Mouse (Mus musculus) heart, adult 9 months (tissue): ENCODE results near the gene Klhl41.
"Not testable (repeated sequence)": the region's sequence is repeated elsewhere in the genome, so short reads cannot be mapped to it uniquely, and the experiment has no call there.

Experiments used
- DNase-seq, 2 experiments: peaks; one replicate each; pipeline ENCODE4 v3.0.0; 2022; ENCODE audit warnings: low spot score in 2 of 2

The Klhl41 gene

GRCm38 (mm10) chr2:69669853-69670252, at the start of gene Klhl41:
TSS of gene Klhl41 (plus strand) at chr2:69670120.
- no peak for DNase-seq

DNA sequence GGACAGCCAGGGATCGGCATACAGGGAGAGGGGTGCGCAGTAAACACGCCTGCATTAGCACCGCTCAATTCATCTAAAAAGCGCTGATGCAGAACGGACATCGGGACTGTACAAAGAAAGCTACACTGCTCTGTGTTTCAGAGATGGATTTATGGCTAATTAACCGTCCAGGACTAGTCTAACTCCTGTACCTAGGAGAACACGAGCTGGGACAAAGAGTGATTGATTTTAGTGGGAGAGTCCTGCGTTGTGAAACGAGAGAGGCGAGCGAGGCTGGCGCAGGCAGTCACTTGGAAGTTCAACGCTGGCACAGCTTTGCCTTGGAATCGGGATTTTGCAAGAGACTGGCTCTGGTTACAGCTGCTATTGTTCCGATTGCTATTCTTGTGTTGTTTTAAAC, 40.7 kb upstream of the Klhl41 start:
- no peak for DNase-seq

GRCm38 (mm10) chr2:69629914-69630313, 40.0 kb upstream of the Klhl41 start:
- no peak for DNase-seq

GRCm38 (mm10) chr2:69630792-69631191, 39.1 kb upstream of the Klhl41 start:
- no peak for DNase-seq

GRCm38 (mm10) chr2:69631449-69631848, 38.5 kb upstream of the Klhl41 start:
- DNase-seq = no peak

DNA sequence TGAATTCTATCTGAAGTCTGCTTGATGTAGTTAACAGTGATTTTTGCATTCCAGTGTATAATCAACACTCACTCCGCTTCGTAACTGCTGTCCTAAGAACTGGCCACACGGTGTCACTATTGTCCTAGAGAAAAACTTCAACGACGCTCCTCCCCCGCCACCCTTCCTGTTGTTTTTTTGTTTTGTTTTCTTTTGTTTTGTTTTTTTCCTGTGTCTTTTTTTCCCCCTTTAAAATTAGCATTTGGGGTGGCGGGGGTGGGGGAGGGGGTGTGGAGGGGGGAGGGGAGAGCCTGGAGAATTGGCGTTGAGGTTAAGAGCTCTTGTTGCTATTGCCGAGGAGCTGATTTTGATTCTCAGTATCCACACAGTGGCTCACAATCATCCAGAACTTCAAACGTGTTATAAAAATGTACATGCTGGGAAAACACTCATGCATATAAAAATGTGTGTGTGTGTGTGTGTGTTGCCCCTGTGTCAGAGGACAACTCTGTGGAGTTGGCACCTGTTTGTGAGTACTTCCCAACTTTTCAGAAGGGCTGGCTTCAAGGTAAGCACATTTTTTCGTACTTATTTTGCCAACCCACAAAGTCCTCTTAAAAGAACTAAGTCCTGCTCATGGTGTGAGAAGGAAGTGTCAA, 34.7 kb upstream of the Klhl41 start:
- peak; percentile 18 to 26 for DNase-seq

DNA sequence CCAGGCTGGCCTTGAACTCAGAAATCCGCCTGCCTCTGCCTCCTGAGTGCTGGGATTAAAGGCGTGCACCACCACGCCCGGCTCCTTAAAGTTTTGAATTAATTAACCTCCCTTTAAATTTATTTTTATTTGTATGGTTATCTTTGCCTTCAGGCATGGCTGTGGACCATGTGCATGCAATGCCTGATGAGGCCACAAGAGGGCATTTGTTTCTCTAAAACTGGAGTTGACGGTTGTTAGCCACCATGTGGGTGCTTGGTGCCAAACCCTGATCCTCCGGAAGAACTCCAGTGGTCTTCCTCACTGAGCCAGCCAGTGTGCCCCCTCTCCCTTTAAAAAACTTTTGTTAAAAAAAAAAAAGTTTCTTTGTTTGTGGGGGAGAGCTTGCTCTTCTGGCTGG, 34.1 kb upstream of the Klhl41 start:
- DNase-seq = peak in 1 of 2 experiments; percentile 30

- not testable (repeated sequence) for DNase-seq
Observed at GRCm38 (mm10) chr2:69637989-69638388, 31.9 kb upstream of the Klhl41 start.

DNA sequence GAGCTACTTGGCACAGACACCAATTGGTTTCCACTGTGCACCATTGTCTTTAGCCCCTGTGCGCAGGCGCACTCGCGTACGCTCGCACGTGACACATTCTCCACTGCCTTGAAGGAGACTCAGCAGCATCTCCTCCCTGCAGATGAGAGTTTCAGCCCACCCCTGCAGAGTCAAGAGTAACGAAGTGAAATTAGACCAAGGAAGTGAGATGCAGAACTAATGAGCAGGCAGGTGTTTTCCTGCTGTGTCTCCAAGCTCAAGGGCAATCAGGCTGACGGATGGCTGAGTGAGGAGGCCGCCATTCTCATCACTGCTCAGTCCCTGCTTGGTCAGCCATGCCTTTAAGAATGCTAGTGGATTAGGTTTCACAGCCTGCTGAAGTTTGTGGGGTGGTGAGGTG, 29.8 kb upstream of the Klhl41 start:
- DNase-seq = no peak

DNA sequence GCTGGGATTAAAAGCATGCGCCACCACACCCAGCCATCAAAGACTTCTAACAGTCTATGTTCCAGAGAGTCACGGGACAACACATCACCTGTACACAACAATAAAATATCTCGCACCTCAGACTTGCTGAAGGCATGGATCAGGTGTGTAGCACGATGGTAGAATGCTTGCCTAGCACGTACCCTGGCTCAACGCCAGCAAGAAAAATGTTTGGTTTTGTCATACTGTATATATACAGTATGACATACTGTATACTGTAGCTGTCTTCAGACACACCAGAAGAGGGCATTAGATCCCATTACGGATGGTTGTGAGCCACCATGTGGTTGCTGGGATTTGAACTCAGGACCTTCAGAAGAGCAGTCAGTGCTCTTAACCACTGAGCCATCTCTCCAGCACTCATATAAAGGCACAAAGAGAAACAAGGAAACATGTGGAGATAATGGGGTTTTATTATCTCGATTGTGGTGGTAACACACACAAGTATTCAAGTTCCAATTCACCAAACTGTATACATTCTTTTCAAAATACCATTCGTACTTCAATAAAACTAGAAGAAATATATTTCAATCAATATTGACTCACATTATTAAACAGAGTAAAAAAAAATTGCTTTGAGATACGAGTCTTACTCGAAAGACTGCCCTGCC, 24.8 kb upstream of the Klhl41 start:
- no peak for DNase-seq

DNA sequence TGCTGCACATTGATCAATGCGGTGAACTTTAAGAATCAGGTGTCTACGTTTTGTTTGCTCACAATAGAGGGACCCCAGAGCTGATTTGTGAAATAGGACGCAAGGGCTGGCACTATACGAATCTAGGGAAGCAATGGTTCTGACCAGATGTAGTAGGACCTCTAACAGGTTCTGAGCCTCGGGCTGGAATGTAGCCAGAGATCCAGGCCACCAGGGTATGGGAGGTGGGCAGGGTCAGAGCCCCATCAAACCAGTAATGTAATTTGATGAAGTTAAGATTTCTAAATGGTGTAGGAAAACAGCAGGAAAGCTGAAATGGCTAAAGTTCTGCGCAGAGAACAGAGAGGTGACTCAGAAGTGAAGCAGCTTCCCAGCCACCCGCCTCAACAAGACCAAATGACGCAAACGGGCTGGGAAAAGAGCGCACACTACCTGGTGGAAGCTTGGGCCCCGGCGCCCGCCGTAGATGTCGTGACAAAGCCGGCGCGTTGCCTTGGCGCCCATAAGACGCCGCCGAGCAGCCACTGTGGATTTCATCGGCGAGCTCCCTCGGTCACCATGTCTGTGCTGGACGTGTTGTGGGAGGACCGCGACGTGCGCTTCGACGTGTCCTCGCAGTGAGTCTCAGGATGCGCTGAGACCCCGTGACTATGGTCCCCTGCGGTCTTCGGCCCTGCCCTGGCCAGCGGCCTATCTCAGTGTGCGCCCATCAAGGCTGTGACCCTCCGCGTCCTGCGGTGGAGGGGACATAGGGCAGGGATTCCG, 23.0 kb upstream of the Klhl41 start, which contains the start of gene Bbs5:
Gene Bbs5 (plus strand): TSS at position 446 of the 765 bp plus-strand sequence.
- DNase-seq = peak; percentile 85 to 88

GRCm38 (mm10) chr2:69649716-69650115, 20.2 kb upstream of the Klhl41 start:
- no peak for DNase-seq

DNA sequence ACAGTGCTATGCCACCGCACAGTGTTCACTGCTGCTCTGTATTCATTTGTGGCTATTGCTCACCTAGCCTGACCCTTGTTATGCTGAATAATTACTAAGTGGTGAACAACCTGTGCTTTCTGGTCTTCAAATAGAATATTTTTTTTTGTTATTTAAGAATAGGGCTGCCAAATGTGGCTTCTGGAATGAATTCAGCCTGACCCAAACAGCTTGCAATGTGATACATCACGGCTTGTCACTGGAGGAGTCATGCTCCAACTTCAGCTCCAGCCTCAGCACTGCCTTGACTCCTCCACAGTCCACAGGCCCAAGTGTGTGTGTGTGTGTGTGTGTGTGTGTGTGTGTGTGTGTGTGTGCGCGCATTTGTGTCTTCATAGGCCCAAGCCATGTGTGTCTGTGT, 10.6 kb upstream of the Klhl41 start:
- DNase-seq = no peak

DNA sequence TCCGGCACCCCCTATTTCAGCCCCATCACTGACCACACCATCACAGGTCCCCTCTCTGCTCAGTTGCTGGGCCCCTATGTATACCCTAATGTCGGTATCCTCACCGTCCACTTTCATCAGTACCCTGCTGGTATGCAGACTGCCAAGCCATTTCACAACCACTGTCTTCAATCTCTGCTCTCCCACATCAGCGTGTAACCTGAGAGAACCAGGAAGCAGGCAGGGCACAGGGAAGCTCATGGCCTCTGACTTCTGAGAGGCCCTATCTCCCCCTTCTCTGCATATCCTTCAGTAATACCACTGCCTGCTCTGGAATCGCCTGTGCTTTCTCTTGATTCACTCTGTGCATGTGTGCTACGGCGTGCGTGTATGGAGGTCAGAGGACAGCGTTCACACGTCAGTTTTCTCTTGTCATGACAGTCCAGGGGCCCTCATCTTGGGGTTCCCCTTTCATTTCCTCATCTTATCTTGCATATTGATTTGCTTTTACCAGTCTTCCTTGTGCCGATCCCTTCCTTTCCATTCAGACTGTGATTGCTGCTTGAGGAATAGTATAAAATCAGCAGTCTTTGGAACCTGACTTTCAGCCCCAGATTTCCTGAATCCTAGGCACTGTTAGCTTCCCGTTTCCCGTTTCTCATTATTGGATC, 6.0 kb upstream of the Klhl41 start:
- DNase-seq = no peak

DNA sequence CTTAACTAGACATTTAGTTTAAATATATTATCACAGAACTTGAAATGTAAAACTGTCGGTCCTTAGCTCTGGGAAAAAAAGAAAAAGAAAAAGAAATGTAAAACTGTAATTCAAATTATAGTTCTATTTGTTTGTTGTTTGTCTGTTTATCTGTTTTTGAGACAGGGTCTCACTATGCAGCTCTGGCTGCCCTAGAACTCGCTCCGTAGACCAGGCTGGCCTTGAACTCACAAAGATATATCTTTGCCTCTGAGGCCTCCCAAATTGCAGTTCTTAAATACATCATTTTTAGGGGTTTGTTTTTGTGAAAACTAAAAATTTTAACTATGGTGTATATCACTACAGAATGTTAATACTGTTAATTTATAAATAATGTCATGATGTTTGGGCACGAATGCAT, 2.3 kb upstream of the Klhl41 start:
- no peak for DNase-seq

GRCm38 (mm10) chr2:69668414-69668813, 1.5 kb upstream of the Klhl41 start:
- peak in 1 of 2 experiments; percentile 18 for DNase-seq

DNA sequence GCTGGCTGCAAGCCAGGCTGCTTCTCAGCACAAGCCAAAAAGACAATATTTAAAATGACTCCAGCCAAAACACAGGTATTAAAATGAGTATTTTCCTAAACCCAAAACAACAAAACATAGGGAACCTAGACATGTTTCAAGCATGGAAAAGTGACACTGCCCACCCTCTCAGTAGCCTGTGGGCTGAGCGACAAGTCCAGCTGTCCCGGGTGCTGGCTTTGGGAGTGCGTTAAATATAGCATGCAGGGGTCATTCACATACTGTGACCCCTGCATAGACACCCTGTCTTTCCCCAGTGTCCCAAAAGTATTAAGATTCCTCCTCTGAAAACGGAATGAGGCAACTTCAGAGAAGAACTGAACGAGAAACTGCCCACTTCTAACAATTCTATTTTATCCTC, 3.8 kb downstream of the Klhl41 start:
- DNase-seq = no peak

DNA sequence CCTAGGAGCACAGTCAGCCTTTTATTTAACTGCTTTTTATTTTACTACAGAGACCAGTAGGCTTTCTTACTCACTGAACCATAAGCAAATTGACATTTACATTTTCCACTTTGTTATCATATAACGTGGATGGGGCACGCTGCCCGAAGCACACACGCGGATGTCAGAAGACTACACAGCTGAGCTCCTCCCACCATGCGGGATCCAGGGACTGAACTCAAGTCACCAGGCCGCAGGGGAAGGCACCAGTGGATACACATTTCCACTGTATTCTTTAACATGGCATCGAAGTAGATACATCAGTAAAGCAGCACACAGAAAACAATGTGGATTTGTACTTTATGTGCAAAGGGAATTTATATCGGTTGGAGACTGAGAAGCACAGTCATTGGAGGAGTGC, 5.3 kb downstream of the Klhl41 start:
- no peak for DNase-seq

DNA sequence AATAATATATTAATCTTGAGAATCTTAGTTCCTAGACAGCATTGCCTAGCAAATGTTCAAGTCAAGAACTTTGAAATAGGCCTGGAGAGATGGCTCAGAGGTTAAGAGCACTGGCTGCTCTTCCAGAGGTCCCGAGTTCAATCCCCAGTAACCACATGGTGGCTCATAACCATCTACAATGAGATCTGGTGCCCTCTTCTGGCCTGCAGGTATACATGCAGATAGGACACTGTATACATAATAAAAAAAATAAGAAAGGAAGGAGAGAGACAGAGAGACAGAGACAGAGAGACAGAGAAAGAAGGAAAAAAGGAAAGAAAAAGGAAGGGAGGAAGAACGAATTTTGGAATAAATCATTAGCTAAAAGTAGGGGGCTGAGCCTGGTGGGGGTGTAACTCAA, 6.8 kb downstream of the Klhl41 start:
- no peak for DNase-seq

GRCm38 (mm10) chr2:69677215-69677614, 7.3 kb downstream of the Klhl41 start:
- DNase-seq = not testable (repeated sequence)

GRCm38 (mm10) chr2:69679990-69680389, 10.1 kb downstream of the Klhl41 start:
- no peak for DNase-seq

- DNase-seq = no peak
Observed at GRCm38 (mm10) chr2:69681931-69682330, 12.0 kb downstream of the Klhl41 start.
